Mouse (Mus musculus): ENCODE data around the gene Cacnb3.

Gene Cacnb3

DNA sequence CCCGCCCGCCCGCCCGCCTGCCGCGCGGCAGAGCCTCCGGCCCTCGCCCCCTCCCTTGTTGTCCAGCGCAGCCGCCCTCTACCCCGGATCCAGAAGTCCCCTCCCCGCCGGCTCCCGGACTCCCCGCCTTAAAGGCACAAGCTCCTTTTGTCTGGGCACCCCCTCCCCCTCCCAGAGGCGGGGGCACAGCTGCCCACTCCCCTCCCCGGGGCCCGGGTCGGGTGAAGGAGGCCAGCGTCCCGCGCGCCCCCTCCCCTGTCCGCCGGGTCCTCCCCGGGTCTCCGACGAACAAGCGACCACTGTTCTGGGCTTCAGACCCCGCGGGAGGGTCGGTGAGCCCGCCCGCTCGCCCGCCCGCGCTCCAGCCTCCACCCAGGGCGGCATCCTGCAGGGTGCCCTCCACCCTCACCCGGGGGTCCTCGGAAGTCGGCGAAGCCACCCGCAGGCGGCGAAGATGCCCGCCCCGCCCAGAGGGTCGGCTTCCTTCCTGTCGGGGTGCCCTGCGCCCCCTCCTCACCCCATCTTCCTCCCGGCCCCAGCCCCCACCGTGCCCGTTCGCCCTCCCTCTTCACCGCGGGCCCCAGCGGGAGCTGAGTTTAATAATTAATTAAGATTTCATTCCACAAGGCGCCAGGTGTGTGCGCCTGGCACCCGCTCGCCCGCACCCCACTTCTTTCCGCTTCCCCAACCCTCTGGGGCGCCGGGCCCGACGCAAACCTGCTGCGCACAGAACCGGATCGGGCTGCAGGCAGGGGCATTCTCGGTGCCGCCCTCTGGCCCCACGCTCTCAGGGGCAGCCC is 21.1 kb upstream of the Cacnb3 start, which contains the start of gene Adcy6:
Gene Adcy6, minus strand, starts transcription at position 746 of the 800 bp plus-strand sequence.
- DNase-seq (ENCODE audit: low read depth in 1 of 2, low spot score in 2 of 2), result no peak

DNA sequence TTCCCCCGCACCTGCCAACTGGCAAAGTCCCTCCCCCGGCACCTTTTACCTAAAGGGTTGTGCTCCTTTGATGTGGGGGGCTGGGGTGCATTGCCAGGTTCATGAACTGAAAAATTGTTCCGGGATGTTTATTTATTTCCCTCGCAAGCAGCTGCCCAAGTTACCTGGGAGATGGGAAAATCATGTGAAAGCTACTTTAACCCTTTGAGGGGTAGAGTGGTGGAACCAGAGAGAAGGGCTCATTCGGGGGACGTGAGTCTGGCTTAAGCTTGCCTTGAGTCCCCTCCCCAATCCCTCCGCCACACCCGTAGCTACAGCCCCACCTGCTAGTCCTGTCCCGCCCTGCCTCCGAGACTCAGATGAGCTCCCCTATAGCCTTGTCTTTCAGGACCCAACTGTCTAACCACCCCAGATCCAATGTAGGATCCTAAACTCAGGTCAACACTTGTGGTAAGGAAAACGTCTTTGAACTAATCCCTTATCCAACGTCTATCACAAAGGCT is 20.5 kb upstream of the Cacnb3 start:
- no peak for DNase-seq (ENCODE audit: low read depth in 1 of 2, low spot score in 2 of 2)

- no peak for DNase-seq (ENCODE audit: low read depth in 1 of 2, low spot score in 2 of 2)
Measured at GRCm38 (mm10) chr15:98612229-98612628, 18.4 kb upstream of the Cacnb3 start.

DNA sequence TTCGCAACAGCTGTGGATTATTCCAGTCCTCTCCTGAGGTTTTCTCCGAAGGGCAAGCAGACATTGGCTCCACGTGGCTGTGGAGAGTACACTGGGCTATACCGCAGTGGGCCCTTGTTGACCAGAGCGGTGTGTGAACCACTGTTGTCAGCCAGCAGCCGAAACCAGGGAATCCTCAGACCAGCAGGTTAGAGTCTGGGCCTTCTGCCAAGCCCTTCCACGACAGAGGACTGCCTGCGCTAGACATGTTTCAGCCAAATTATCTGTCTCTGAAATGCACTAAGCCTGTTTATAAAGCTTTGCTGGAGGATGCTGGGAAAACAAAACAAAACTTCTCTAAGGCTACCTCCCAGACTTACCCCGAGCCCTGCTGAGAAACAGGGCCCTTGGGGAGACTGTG is 16.1 kb upstream of the Cacnb3 start:
- no peak for DNase-seq (ENCODE audit: low read depth in 1 of 2, low spot score in 2 of 2)

DNA sequence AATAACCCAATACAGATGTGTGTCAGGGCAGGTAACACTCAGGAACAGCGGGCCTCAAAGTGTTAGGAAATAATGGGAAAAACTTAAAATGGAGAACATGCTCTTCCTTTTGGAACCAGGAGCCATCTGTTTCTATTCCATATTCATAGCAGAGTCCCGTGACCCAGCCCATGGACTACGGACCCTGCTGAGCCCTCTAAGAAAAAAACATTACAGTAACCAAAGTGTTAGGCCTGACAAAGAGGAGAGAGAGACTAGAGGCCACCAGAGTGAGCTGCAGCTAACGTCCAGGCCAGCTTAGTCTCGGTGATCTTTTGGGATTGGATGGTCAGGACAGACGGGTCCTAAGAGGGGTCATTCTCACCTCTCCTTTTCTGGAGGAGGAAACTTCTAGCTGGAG is 15.7 kb upstream of the Cacnb3 start:
- no peak for DNase-seq (ENCODE audit: low read depth in 1 of 2, low spot score in 2 of 2)

DNA sequence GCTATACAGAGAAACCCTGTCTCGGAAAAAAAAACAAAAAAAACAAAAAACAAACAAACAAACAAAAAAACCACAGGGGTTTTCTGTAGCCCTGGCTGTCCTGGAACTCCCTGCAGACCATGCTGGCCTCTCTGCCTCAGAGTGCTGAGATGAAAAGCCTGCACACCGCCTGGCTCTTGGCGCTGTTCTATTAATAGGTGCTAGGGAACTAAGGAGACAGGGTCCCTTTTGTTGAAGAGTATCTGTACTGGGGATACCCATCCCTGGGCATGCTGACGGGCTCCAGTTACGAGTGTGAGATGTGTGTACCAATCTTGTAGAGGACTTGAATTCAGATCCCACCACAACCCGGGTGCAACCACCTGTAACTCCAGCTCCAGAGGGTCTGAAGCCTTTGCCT is 14.9 kb upstream of the Cacnb3 start:
- DNase-seq (ENCODE audit: low read depth in 1 of 2, low spot score in 2 of 2), result no peak

- no peak for DNase-seq (ENCODE audit: low read depth in 1 of 2, low spot score in 2 of 2)
Measured at GRCm38 (mm10) chr15:98616362-98617175, 14.1 kb upstream of the Cacnb3 start.

GRCm38 (mm10) chr15:98617176-98617537 is 13.5 kb upstream of the Cacnb3 start:
- no peak for DNase-seq (ENCODE audit: low read depth in 1 of 2, low spot score in 2 of 2)

GRCm38 (mm10) chr15:98622199-98622598 is 8.4 kb upstream of the Cacnb3 start:
- DNase-seq (ENCODE audit: low read depth in 1 of 2, low spot score in 2 of 2), result no peak

DNA sequence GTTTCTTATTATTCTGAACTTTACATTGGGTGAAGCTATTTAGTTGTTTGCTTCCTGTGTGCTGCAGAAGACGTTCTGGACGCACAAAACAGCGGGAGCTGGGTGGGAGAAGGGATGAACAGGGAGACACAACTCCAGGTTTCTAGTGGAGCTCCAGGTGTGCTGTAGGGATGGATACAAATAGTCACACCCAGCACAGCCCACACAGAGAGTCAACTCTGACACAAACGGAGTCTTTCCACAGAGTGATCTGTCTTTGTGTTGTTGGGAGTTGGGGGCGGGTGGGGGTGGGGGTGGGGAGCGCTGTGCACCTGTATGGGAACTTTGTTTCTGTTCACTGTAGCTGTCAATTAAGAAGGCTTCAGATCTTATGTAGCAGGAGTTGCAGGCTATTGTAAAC is 7.9 kb upstream of the Cacnb3 start:
- no peak for DNase-seq (ENCODE audit: low read depth in 1 of 2, low spot score in 2 of 2)

GRCm38 (mm10) chr15:98623361-98623821 is 7.2 kb upstream of the Cacnb3 start:
- no peak for DNase-seq (ENCODE audit: low read depth in 1 of 2, low spot score in 2 of 2)

DNA sequence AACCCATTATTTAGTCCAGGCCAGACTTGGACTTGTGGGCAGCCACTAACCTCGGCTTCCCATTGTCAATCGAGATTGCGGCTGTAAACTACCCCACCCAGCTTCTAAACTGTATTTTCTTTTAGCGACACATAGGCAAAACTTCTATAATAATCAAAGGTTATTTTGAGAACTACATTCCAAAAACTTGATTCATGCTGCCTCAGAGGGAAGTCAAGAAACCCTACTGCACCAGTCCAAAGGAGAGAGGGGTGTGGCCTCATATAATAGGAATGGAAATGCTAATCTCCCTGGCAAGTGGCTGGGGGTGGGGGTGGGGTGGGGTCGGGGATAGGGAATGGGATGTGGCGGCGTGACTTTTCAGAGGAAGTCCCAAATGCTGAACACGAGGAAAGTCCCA is 4.6 kb upstream of the Cacnb3 start:
- DNase-seq (ENCODE audit: low read depth in 1 of 2, low spot score in 2 of 2), result no peak

- DNase-seq (ENCODE audit: low read depth in 1 of 2, low spot score in 2 of 2), result no peak
Measured at GRCm38 (mm10) chr15:98626487-98627212, 4.0 kb upstream of the Cacnb3 start.

GRCm38 (mm10) chr15:98628589-98629254 is 1.9 kb upstream of the Cacnb3 start:
- DNase-seq (ENCODE audit: low read depth in 1 of 2, low spot score in 2 of 2), result no peak

GRCm38 (mm10) chr15:98629464-98629863 is 1.2 kb upstream of the Cacnb3 start:
- no peak for DNase-seq (ENCODE audit: low read depth in 1 of 2, low spot score in 2 of 2)

DNA sequence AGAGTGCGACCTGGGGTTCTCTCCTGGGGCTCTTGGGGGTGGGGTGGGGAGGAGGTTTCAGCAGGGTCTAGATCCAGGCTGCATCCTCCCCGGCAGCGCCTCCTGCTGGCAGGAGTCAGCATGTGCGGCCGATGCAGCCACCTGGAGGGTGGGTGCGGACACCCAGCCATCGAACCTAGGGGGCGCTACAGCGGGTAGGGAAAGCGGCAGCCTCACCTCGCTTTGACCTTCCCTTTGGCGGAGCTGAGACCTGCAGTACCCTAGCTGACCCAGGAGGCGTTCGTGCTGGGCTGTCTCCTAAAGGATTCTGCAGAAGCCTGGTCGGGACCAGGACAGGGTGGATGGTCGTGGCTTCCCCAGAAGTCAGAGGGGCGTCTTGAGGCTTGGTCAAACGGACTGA is 853 bp downstream of the Cacnb3 start:
- DNase-seq (ENCODE audit: low read depth in 1 of 2, low spot score in 2 of 2), result peak; percentile 41 to 64

- no peak for DNase-seq (ENCODE audit: low read depth in 1 of 2, low spot score in 2 of 2)
Measured at GRCm38 (mm10) chr15:98632107-98632744, 1.6 kb downstream of the Cacnb3 start.

DNA sequence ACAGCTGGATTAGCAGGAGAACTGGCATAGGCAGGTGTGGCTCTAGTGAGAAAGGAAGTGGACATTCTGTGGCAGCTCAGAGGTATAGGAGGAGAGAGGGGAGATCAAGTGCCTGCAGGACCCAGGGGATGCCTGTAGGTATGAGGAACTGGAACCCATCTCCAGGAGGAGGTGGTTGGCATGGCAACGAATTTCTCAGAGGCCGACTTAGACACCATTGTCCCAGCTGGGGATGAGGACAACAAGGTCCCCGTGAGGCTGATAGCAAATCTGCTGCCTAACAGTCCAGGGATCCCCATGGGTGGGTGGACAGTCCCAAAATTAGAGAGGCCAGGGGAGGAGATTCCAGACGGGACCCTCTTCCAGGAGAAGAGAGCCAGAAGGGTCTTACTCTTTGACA is 2.3 kb downstream of the Cacnb3 start:
- DNase-seq (ENCODE audit: low read depth in 1 of 2, low spot score in 2 of 2), result no peak

DNA sequence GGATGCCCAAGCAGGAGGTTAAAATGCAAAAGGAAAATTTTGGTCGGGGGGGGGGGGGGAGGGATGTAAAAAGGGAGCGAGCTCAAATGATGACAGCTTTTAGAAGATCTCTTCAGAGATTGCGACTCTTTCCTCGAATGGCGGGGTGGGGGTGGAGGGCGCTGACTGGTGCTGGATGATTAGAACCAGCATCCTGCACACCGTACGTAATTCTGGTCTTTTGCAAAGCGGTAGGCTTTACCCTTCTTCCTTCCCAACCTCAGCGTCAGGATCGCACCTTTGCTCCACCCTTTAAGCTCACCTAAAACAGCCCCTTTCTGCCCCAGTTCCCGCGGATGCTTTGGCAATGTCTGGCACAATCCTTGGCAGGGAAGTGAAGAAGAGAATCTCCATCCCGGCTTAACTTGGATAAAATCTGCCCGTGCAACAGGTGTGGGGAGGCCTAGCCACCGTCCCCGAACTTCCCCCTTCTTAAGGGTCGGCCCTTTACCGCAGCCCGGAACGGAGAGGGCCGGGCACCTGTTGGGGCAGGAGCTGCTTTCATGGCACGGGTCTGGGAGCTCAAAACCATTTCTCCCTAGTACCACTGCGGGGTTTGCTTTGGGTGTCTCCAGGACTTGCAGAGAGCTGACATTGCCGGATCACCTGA is 3.3 kb downstream of the Cacnb3 start:
- no peak for DNase-seq (ENCODE audit: low read depth in 1 of 2, low spot score in 2 of 2)

DNA sequence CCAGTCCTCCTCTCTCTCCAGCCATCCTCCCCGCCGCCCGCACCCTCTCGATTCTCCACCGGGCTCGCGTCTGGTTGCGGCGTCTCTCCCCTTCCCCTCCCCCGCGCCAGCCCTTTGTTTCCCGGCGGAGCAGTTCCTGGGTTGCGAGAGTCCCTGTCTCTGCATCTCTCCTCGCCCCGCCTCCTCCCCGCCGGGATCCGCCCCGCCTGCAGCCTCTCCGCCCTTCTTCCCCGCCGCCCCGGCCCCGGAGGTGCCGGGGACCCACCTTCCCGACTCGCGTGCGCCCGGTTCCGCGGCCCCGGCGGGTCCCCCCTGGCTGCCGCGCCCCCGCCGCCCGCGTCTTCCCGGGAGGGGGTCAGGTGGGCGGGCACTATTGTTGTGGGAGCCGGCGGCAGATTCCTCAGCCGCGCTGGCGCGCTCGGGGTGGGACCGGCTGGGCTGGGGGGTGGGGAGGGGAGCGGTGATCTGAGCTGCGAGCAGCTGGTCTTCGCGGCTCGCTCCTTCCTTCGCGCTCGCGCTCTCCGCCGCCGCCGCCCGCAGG is 4.0 kb downstream of the Cacnb3 start:
- no peak for DNase-seq (ENCODE audit: low read depth in 1 of 2, low spot score in 2 of 2)

All from monocyte, adult 2 months (primary cell).